Mouse (Mus musculus): ENCODE results near the gene Elavl3. TPM values are rescaled to one million over a fixed set of nuclear protein-coding genes. Genes with fewer than 3 reads are reported as not detected.

The Elavl3 gene
- 132 and 146 TPM in 2 replicates for polyA plus RNA-seq (2014; fragmentation: Nextera tagmentation; extraction: Ambion mirVana)

DNA sequence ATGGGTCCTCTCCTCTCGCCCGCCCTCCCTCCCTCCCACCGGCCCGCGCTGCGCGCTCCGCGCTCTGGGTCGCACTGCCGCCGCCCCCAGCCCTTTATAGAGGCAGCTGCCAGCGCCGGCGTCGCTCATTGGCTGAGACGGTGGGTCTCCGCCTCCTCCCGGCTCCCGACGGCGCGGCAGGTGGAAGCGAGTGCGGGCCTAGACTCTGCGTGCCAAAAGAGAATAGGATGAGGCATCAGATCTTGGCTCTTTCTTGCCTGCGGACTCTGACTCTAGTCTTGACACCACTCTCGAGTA is at the start of gene Elavl3:
Elavl3 (minus strand) TSS at position 66 of the 297 bp plus-strand sequence.
- no peaks in the 10 kb centered on the region; the same call in 1 of the 2 replicates for H3K27me3 ChIP-seq (ENCODE audit: control insufficient read depth, insufficient read depth, low read length)
- no peaks in the 10 kb centered on the region for H3K9me3 ChIP-seq (ENCODE audit: control insufficient read depth, low read length)
- 1% methylated on average over 26 of the region's 28 CpGs for WGBS
- peaks cover 26% of the 10 kb centered on the region for H3K4me1 ChIP-seq (ENCODE audit: control insufficient read depth, insufficient read depth, low read length)
- H3K4me3 ChIP-seq (ENCODE audit: low read depth, low read length): peak within 1 kb of the TSS; percentile 92
- ATAC-seq (ENCODE audit: low read depth): peak; percentile 81
- peak within 1 kb of the TSS; percentile 94 for H3K27ac ChIP-seq (ENCODE audit: low read depth, low read length)
- H3K36me3 ChIP-seq (ENCODE audit: control insufficient read depth, insufficient read depth, low read length): 0 out of 2 replicates have a peak, but pooled peaks cover 4% of the 10 kb centered on the region
- H3K9ac ChIP-seq (replicated peaks; ENCODE audit: low read depth, low read length): peak within 1 kb of the TSS; percentile 93
- H3K4me2 ChIP-seq (ENCODE audit: low read depth, low read length): peak within 1 kb of the TSS; percentile 74

DNA sequence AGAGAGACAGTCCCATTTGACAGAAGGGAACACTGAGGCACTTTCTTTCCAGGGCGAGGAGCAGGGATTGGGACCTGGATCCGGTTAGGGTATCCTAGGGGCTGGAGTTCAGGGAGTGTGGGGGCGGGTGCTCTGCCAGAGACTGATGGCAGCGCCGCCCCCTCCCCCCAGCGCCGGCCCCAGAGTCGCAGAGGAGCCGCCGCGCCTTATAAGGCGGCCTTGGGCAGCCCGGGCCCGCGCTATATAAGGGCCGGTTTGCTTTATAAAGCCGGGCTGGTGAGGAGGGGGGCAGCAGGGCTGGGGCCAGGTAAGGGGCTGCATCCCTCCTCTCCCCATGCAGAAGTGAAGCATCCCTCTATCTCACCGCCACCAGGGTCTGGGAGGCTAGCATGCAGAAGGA is 48.1 kb upstream of the Elavl3 start:
- no peaks in the 10 kb centered on the region for H3K4me1 ChIP-seq (ENCODE audit: control insufficient read depth, insufficient read depth, low read length)
- peaks cover 20% of the 10 kb centered on the region for H3K27me3 ChIP-seq (ENCODE audit: control insufficient read depth, insufficient read depth, low read length)
- no peak overlapping the region for H3K4me2 ChIP-seq (ENCODE audit: low read depth, low read length)
- WGBS: 9% methylated on average over 17 of the region's 18 CpGs
- no peaks in the 10 kb centered on the region for H3K9me3 ChIP-seq (ENCODE audit: control insufficient read depth, low read length)
- no peak for ATAC-seq (ENCODE audit: low read depth)
- H3K9ac ChIP-seq (replicated peaks; ENCODE audit: low read depth, low read length): no peak overlapping the region
- no peaks in the 10 kb centered on the region for H3K36me3 ChIP-seq (ENCODE audit: control insufficient read depth, insufficient read depth, low read length)
- H3K4me3 ChIP-seq (ENCODE audit: low read depth, low read length): no peak overlapping the region
- H3K27ac ChIP-seq (ENCODE audit: low read depth, low read length): no peak overlapping the region

DNA sequence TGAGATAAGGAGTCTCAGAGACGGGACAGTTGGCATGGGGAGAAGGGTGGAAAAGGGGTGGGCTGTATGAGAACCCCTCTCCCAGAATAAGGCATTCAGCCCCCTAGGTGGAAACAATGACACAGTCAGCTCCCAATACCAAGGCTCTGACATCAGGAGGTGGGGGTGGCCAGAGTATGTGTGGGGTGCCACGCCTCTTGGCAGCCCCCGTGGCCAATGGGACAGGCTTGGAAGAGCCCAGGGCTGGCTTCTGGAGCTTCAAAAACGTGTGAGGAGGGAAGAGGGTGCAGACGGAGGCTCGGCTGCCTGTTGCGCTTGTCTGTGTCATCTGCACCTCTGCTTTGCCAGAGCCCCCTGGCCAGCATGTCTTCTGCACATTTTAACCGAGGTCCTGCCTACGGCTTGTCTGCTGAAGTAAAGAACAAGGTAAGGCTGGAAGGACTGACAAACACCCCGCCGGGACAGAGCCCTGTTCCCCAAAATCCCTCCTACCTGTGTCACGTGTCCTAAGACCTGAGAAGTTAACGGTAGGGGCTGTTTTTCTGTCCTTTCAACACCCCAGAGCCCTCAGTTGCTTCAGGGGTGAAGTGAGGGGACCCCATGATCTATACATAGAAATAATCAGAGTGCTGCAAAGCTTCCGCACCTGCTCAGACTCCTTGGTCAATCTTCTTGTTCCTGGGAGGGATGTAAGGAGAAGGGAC is 47.3 kb upstream of the Elavl3 start, which contains the start of gene Cnn1:
Cnn1 (plus strand) TSS at position 224 of the 704 bp plus-strand sequence.
- Histone ChIP-seq H3K4me1 (ENCODE audit: control insufficient read depth, insufficient read depth, low read length) (no peaks in the 10 kb centered on the region), H3K4me2 (ENCODE audit: low read depth, low read length) (no peak within 1 kb of the TSS), H3K36me3 (ENCODE audit: control insufficient read depth, insufficient read depth, low read length) (no peaks in the 10 kb centered on the region), H3K4me3 (ENCODE audit: low read depth, low read length) (no peak within 1 kb of the TSS), H3K9ac (replicated peaks; ENCODE audit: low read depth, low read length) (no peak within 1 kb of the TSS), H3K27me3 (ENCODE audit: control insufficient read depth, insufficient read depth, low read length) (peaks cover 20% of the 10 kb centered on the region), H3K9me3 (ENCODE audit: control insufficient read depth, low read length) (no peaks in the 10 kb centered on the region), H3K27ac (ENCODE audit: low read depth, low read length) (no peak within 1 kb of the TSS)
- ATAC-seq (ENCODE audit: low read depth): no peak
- 12% methylated on average over 14 of the region's 14 CpGs for WGBS

DNA sequence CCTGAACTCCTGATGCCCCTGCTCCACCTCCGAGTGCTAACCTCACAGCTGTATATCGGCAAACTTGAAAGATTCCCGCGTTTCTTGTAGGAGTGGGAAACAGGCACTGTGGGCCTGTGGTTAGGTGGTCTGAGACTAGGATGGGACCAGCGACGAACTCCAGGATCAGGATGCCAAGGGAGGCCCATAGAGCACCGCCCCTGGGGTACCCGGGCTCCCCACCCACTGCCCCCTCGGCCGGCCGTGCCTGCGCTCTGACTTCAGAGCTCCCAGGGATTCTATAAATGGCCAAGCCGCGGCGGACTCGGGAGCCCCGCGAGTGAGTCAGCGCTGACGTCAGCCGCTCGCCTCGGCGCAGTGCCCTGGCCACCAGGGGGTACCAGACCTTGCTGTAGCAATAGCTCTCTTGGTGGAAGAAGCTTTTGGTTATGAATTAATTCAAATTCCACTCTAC is 44.1 kb upstream of the Elavl3 start:
- peaks cover 16% of the 10 kb centered on the region for H3K27me3 ChIP-seq (ENCODE audit: control insufficient read depth, insufficient read depth, low read length)
- peak; percentile 60; the same call in 1 of the 2 replicates for ATAC-seq (ENCODE audit: low read depth)
- peak overlapping the region; percentile 52 for H3K9ac ChIP-seq (replicated peaks; ENCODE audit: low read depth, low read length)
- H3K27ac ChIP-seq (ENCODE audit: low read depth, low read length): no peak overlapping the region
- H3K4me1 ChIP-seq (ENCODE audit: control insufficient read depth, insufficient read depth, low read length): no peaks in the 10 kb centered on the region
- 4% methylated on average over 24 of the region's 24 CpGs for WGBS
- H3K4me2 ChIP-seq (ENCODE audit: low read depth, low read length): peak overlapping the region; percentile 48
- H3K9me3 ChIP-seq (ENCODE audit: control insufficient read depth, low read length): no peaks in the 10 kb centered on the region
- no peaks in the 10 kb centered on the region for H3K36me3 ChIP-seq (ENCODE audit: control insufficient read depth, insufficient read depth, low read length)
- peak overlapping the region; percentile 22 for H3K4me3 ChIP-seq (ENCODE audit: low read depth, low read length)

DNA sequence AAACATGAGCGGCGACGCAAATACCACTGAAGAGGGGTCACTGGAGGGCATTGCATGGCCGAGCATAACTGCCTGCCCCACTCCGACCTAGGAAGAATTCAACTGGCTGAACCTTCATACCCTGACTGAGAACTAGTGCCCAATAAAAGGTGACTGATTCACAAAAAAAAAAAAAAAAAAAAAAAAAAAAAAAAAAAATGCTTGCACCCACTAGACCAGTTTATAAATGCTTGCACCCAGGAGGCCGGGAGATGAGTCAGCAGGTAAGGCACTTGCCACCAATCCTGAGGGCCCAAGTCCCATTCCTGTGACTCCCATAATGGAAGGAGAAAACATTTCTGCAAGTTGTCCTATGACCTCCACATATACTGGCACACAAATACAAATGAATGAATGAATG is 40.9 kb upstream of the Elavl3 start:
- peaks cover 1% of the 10 kb centered on the region; the same call in 1 of the 2 replicates for H3K27me3 ChIP-seq (ENCODE audit: control insufficient read depth, insufficient read depth, low read length)
- ATAC-seq (ENCODE audit: low read depth): no peak
- H3K36me3 ChIP-seq (ENCODE audit: control insufficient read depth, insufficient read depth, low read length): no peaks in the 10 kb centered on the region
- no peak overlapping the region for H3K9ac ChIP-seq (replicated peaks; ENCODE audit: low read depth, low read length)
- H3K4me2 ChIP-seq (ENCODE audit: low read depth, low read length): no peak overlapping the region
- H3K27ac ChIP-seq (ENCODE audit: low read depth, low read length): no peak overlapping the region
- 94% methylated on average over 6 of the region's 6 CpGs for WGBS
- no peaks in the 10 kb centered on the region for H3K4me1 ChIP-seq (ENCODE audit: control insufficient read depth, insufficient read depth, low read length)
- H3K9me3 ChIP-seq (ENCODE audit: control insufficient read depth, low read length): no peaks in the 10 kb centered on the region
- H3K4me3 ChIP-seq (ENCODE audit: low read depth, low read length): no peak overlapping the region

DNA sequence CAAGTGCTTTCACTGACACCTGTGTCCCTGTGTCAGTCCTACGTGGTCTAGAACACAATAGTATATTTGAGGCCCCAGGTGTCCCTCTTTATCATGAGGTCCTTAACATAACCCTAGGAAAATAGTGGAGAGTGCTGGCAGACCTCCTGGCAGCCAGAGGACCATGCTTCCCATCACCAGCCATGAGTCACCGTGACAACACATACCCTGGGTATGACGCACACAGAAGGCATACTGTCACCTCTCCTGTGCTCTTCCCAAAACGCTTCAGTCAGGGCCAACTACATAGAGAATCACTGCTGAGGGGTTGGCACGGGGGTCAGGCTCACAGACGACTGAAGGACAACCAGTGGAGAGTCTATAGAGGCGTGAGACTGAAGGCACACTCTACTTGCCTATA is 38.2 kb upstream of the Elavl3 start:
- no peak overlapping the region for H3K4me2 ChIP-seq (ENCODE audit: low read depth, low read length)
- no peaks in the 10 kb centered on the region for H3K9me3 ChIP-seq (ENCODE audit: control insufficient read depth, low read length)
- no peaks in the 10 kb centered on the region for H3K27me3 ChIP-seq (ENCODE audit: control insufficient read depth, insufficient read depth, low read length)
- ATAC-seq (ENCODE audit: low read depth): no peak
- no peak overlapping the region for H3K27ac ChIP-seq (ENCODE audit: low read depth, low read length)
- no peaks in the 10 kb centered on the region for H3K36me3 ChIP-seq (ENCODE audit: control insufficient read depth, insufficient read depth, low read length)
- H3K4me3 ChIP-seq (ENCODE audit: low read depth, low read length): no peak overlapping the region
- H3K4me1 ChIP-seq (ENCODE audit: control insufficient read depth, insufficient read depth, low read length): peaks cover 6% of the 10 kb centered on the region
- no peak overlapping the region for H3K9ac ChIP-seq (replicated peaks; ENCODE audit: low read depth, low read length)
- WGBS: 93% methylated on average over 7 of the region's 7 CpGs

DNA sequence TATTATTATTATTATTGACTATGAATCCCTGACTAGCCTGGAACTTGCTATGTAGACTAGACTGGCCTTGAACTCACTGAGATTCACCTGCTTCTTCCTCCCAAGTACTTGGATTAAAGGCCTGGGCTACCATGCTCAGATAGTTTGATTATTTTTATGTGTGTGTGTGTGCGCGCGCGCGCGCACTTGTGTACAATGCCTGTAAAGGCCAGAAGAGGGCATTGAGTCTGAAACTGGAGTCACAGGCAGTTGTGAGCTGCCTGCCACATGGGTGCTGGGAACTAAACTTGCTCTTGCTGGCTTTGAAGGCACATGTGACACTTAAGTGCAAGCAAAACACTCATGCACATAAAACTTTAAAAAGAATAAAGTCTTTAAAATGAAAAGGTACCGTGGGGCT is 37.5 kb upstream of the Elavl3 start:
- H3K36me3 ChIP-seq (ENCODE audit: control insufficient read depth, insufficient read depth, low read length): no peaks in the 10 kb centered on the region
- no peak overlapping the region for H3K4me3 ChIP-seq (ENCODE audit: low read depth, low read length)
- H3K27me3 ChIP-seq (ENCODE audit: control insufficient read depth, insufficient read depth, low read length): no peaks in the 10 kb centered on the region
- H3K9ac ChIP-seq (replicated peaks; ENCODE audit: low read depth, low read length): no peak overlapping the region
- H3K27ac ChIP-seq (ENCODE audit: low read depth, low read length): no peak overlapping the region
- 97% methylated on average over 7 of the region's 7 CpGs for WGBS
- peaks cover 6% of the 10 kb centered on the region for H3K4me1 ChIP-seq (ENCODE audit: control insufficient read depth, insufficient read depth, low read length)
- H3K9me3 ChIP-seq (ENCODE audit: control insufficient read depth, low read length): no peaks in the 10 kb centered on the region
- ATAC-seq (ENCODE audit: low read depth): no peak
- no peak overlapping the region for H3K4me2 ChIP-seq (ENCODE audit: low read depth, low read length)

DNA sequence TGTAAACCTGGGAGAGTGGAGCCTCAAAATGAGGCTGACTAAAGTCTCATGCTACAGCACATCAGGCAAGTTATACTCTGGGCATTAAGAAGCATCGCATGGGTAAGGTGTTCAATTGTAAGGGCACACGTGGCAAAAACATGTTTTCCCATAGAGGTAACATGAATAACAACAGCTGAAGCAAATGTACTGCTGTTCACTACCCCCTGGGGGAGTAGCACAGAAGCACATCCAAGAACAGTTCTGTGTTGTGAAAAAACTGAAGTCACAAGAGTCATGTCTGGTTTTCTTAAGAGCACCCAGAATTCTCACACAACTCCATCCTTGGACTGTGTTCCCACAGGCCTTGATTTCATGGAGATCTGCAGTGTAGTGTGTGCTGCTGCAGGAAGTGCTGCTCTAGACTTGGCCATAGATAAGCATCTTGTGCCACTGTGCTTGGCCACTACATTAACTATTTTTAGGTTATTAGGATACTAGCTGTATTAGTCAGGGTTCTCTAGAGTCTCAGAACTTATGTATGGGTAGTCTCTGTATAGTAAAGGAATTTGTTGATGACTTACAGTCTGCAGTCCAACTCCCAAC is 35.3 kb upstream of the Elavl3 start:
- Histone ChIP-seq H3K9ac (replicated peaks; ENCODE audit: low read depth, low read length) (no peak overlapping the region), H3K4me1 (ENCODE audit: control insufficient read depth, insufficient read depth, low read length) (peaks cover 6% of the 10 kb centered on the region), H3K4me3 (ENCODE audit: low read depth, low read length) (no peak overlapping the region), H3K36me3 (ENCODE audit: control insufficient read depth, insufficient read depth, low read length) (no peaks in the 10 kb centered on the region), H3K4me2 (ENCODE audit: low read depth, low read length) (no peak overlapping the region), H3K27ac (ENCODE audit: low read depth, low read length) (no peak overlapping the region), H3K9me3 (ENCODE audit: control insufficient read depth, low read length) (no peaks in the 10 kb centered on the region), H3K27me3 (ENCODE audit: control insufficient read depth, insufficient read depth, low read length) (no peaks in the 10 kb centered on the region)
- WGBS: 87% methylated on average over 2 of the region's 2 CpGs
- no peak for ATAC-seq (ENCODE audit: low read depth)

DNA sequence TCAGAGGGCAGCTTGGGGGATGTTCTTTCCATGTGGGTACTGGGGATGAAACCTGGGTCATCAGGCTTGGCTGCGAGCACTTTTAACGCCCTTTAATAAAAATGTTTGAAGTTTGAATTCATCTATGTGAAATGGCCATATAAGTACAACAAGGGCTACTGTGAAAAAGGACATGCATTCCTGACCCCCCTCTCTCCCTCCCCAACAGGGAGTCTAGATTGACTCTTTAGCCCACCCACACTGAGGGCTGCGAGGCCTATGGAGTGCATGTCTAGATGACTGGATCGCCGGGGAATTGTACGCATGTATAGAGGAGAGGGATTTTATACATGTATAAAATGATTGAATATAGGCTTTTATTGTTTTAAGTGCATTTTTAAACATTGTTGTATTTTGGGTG is 34.2 kb upstream of the Elavl3 start:
- whole genome bisulfite sequencing: 82% methylated on average over 6 of the region's 6 CpGs
- Histone ChIP-seq H3K36me3 (ENCODE audit: control insufficient read depth, insufficient read depth, low read length) (no peaks in the 10 kb centered on the region), H3K9ac (replicated peaks; ENCODE audit: low read depth, low read length) (peak overlapping the region; percentile 64), H3K27ac (ENCODE audit: low read depth, low read length) (peak overlapping the region; percentile 75; the same call in 1 of the 2 replicates), H3K4me2 (ENCODE audit: low read depth, low read length) (peak overlapping the region; percentile 83), H3K9me3 (ENCODE audit: control insufficient read depth, low read length) (no peaks in the 10 kb centered on the region), H3K27me3 (ENCODE audit: control insufficient read depth, insufficient read depth, low read length) (no peaks in the 10 kb centered on the region), H3K4me3 (ENCODE audit: low read depth, low read length) (peak overlapping the region; percentile 77), H3K4me1 (ENCODE audit: control insufficient read depth, insufficient read depth, low read length) (peaks cover 6% of the 10 kb centered on the region)
- no peak for ATAC-seq (ENCODE audit: low read depth)
